Mouse (Mus musculus) kidney, adult 2 months (tissue): Measurements from ENCODE around the gene Atxn1. TPM values are rescaled to one million over a fixed set of nuclear protein-coding genes. Genes with fewer than 3 reads are reported as not detected.

Experiments
- DNase-seq: peaks from one replicate; pipeline ENCODE4 v3.0.0; 2021
- H3K27ac ChIP-seq: fragments of 200-500 bp; 2 replicates; pipeline ENCODE4 v1.5.1; 2012; ENCODE audit warnings: low read depth, low read length, control low read depth, inconsistent platforms; ENCODE audit not compliant: insufficient read depth
- H3K27me3 ChIP-seq: fragments of 200-500 bp; replicated peaks from 2 replicates; pipeline ENCODE4 v1.6.1; 2012; ENCODE audit warnings: mild to moderate bottlenecking, moderate library complexity, low read length, inconsistent platforms; ENCODE audit not compliant: control insufficient read depth, insufficient read depth
- H3K36me3 ChIP-seq: fragments of 200-500 bp; 2 replicates; pipeline ENCODE4 v1.6.1; 2012; ENCODE audit warnings: mild to moderate bottlenecking, moderate library complexity, low read length, inconsistent platforms; ENCODE audit not compliant: control insufficient read depth, insufficient read depth
- H3K4me1 ChIP-seq: fragments of 200-500 bp; 2 replicates; pipeline ENCODE4 v1.6.1; 2011; ENCODE audit warnings: low read length; ENCODE audit not compliant: control insufficient read depth, insufficient read depth
- H3K4me3 ChIP-seq: fragments of 200-500 bp; 2 replicates; pipeline ENCODE4 v1.5.1; 2011; ENCODE audit warnings: mild to moderate bottlenecking, low read depth, low read length, control low read depth; ENCODE audit not compliant: insufficient read depth
- CTCF ChIP-seq: fragments of 200-500 bp; conservative IDR thresholded peaks from 2 replicates; pipeline ENCODE4 v1.5.1; 2011; ENCODE audit warnings: low read depth, mild to moderate bottlenecking, control low read depth, low read length, moderate library complexity, mixed read lengths; ENCODE audit not compliant: insufficient read depth, insufficient read length
- POLR2A ChIP-seq: fragments of 200-500 bp; IDR thresholded peaks from one replicate; pipeline ENCODE4 v1.6.1; 2011; ENCODE audit warnings: low read depth, low read length, control low read depth
- WGBS: fragments of 180-500 bp; shearing (Covaris S2); methylation state at CpG from one replicate; pipeline ENCODE4 v1.1.7; 2018; 5-methylcytosine and 5-hydroxymethylcytosine counted together
- polyA plus RNA-seq: library from polyadenylated mRNA; depleted of rRNA; stranded (reverse); fragments of >200 nt; gene quantifications from 2 replicates; pipeline ENCODE4 v1.2.3, GENCODE M21; 2012

Atxn1 gene
- polyA plus RNA-seq, 1 experiment: 15.0 TPM

- 43% methylated on average over 7 of the region's 7 CpGs for WGBS
- DNase-seq: peak; percentile 36
- TF ChIP-seq CTCF (no peak), POLR2A (no peak)
- Histone ChIP-seq H3K4me1 (no peaks in the 10 kb centered on the region), H3K27ac (no peak overlapping the region), H3K36me3 (no peaks in the 10 kb centered on the region), H3K4me3 (no peak overlapping the region), H3K27me3 (no peaks in the 10 kb centered on the region)
Observed at GRCm38 (mm10) chr13:45839901-45840300, 124.9 kb downstream of the Atxn1 start.

- H3K27me3 ChIP-seq: no peaks in the 10 kb centered on the region
- no peak overlapping the region for H3K27ac ChIP-seq
- no peak overlapping the region for H3K4me3 ChIP-seq
- 89% methylated on average over 8 of the region's 8 CpGs for WGBS
- TF ChIP-seq CTCF (no peak), POLR2A (no peak)
- H3K36me3 ChIP-seq: no peaks in the 10 kb centered on the region
- DNase-seq: no peak
- no peaks in the 10 kb centered on the region for H3K4me1 ChIP-seq
Observed at GRCm38 (mm10) chr13:45837609-45838220, 127.1 kb downstream of the Atxn1 start.

GRCm38 (mm10) chr13:45836377-45837054 is 128.3 kb downstream of the Atxn1 start:
- TF ChIP-seq CTCF: no peak
- Histone ChIP-seq H3K4me1 (no peaks in the 10 kb centered on the region), H3K36me3 (no peaks in the 10 kb centered on the region), H3K27me3 (no peaks in the 10 kb centered on the region), H3K27ac (no peak overlapping the region), H3K4me3 (no peak overlapping the region)
- no peak for DNase-seq
- 92% methylated on average over 15 of the region's 15 CpGs for WGBS

- peaks cover 2% of the 10 kb centered on the region; the same call in 1 of the 2 replicates for H3K4me1 ChIP-seq
- TF ChIP-seq POLR2A (no peak), CTCF (peak; percentile 36; the same call in 1 of the 2 replicates)
- 93% methylated on average over 2 of the region's 2 CpGs for WGBS
- H3K4me3 ChIP-seq: no peak overlapping the region
- H3K36me3 ChIP-seq: no peaks in the 10 kb centered on the region
- no peaks in the 10 kb centered on the region for H3K27me3 ChIP-seq
- H3K27ac ChIP-seq: no peak overlapping the region
- DNase-seq: no peak
Observed at GRCm38 (mm10) chr13:45834300-45834699, 130.5 kb downstream of the Atxn1 start.

- 67% methylated on average over 11 of the region's 11 CpGs for WGBS
- H3K4me3 ChIP-seq: no peak overlapping the region
- no peak for DNase-seq
- no peaks in the 10 kb centered on the region for H3K36me3 ChIP-seq
- peaks cover 6% of the 10 kb centered on the region for H3K4me1 ChIP-seq
- no peaks in the 10 kb centered on the region for H3K27me3 ChIP-seq
- no peak overlapping the region for H3K27ac ChIP-seq
- TF ChIP-seq CTCF (no peak), POLR2A (no peak)
Observed at GRCm38 (mm10) chr13:45832695-45833350, 132.0 kb downstream of the Atxn1 start.

GRCm38 (mm10) chr13:45829341-45829936 is 135.4 kb downstream of the Atxn1 start:
- TF ChIP-seq POLR2A (no peak), CTCF (no peak)
- Histone ChIP-seq H3K27me3 (no peaks in the 10 kb centered on the region), H3K27ac (no peak overlapping the region), H3K4me1 (peaks cover 14% of the 10 kb centered on the region), H3K4me3 (no peak overlapping the region), H3K36me3 (no peaks in the 10 kb centered on the region)
- DNase-seq: no peak
- 70% methylated on average over 8 of the region's 8 CpGs for WGBS

GRCm38 (mm10) chr13:45828035-45828434 is 136.8 kb downstream of the Atxn1 start:
- no peak for DNase-seq
- Histone ChIP-seq H3K4me1 (peaks cover 17% of the 10 kb centered on the region), H3K36me3 (no peaks in the 10 kb centered on the region), H3K27ac (no peak overlapping the region), H3K4me3 (no peak overlapping the region), H3K27me3 (no peaks in the 10 kb centered on the region)
- TF ChIP-seq CTCF (no peak), POLR2A (no peak)
- WGBS: 62% methylated on average over 7 of the region's 7 CpGs
